Mouse (Mus musculus): ENCODE results near the gene Aldoc.

Aldoc gene

GRCm38 (mm10) chr11:78363309-78364007, 40.7 kb downstream of the Aldoc start:
- DNase-seq: no peak

- DNase-seq: no peak
These were observed 41.3 kb downstream of the Aldoc start for GRCm38 (mm10) chr11:78364103-78364502.

- DNase-seq: no peak
These were observed 44.9 kb downstream of the Aldoc start for GRCm38 (mm10) chr11:78367456-78368225.

GRCm38 (mm10) chr11:78370389-78370788, 47.6 kb downstream of the Aldoc start:
- no peak for DNase-seq

GRCm38 (mm10) chr11:78371711-78372110, 48.9 kb downstream of the Aldoc start:
- no peak for DNase-seq

- no peak for DNase-seq
These were observed 49.4 kb downstream of the Aldoc start for GRCm38 (mm10) chr11:78372166-78372565.

- no peak for DNase-seq
These were observed 49.8 kb downstream of the Aldoc start for GRCm38 (mm10) chr11:78372610-78373009.

- DNase-seq: no peak
These were observed 51.4 kb downstream of the Aldoc start for GRCm38 (mm10) chr11:78374147-78374546.

Measured in cerebellum, postnatal 10 days (tissue).